Mouse (Mus musculus): ENCODE data around the gene Slc6a20b.
"Not testable (repeated sequence)": the region's sequence is repeated elsewhere in the genome, so short reads cannot be mapped to it uniquely, and the experiment has no call there.

Slc6a20b gene

GRCm38 (mm10) chr9:123632281-123632680 is at the start of gene Slc6a20b:
Gene Slc6a20b, minus strand, starts transcription at chr9:123632565.
- no peak for DNase-seq (ENCODE audit: low spot score in 2 of 2)

- DNase-seq (ENCODE audit: low spot score in 2 of 2) = no peak
These were observed 46.8 kb upstream of the Slc6a20b start for GRCm38 (mm10) chr9:123679198-123679597.

DNA sequence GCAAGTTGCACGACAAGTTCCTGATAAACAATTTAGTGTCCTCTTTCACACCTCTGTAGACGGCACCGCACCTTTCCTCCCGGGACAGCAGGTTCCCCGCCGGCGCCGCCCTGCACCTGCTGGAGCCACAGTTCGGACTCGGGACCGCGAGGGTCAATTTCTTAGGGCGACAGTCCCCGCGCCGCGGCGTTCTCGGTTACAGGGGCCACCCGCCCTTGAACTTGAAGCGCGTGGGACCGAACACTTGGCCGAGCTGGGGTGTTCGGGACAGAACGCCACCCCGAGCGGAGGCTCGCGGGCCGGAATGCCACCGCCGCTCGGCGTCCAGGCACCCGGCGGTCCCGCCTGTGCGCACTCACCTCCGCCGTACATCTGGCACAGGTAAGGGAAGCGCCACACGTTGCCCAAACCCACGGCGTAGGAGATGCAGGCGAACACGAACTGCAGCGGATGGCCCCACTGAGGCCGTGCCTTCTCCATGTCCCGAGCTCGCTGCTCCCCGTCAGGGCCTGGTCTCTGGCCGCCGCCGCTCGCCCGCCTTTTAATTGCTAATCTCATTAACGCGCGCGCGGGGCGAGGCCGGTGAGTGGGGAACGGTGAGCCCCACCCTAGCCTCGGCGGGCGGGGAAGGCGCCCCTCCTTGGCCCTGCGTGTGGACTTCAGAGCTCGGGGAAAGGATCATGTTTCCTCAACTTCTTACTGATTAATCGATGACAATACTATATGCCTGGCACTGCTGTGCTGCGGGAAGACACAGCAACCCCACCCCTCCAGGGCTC is 46.2 kb upstream of the Slc6a20b start, which contains the start of the genes Ccr9 and Slc6a20a:
Gene Ccr9, plus strand, starts transcription at position 113 of the 779 bp plus-strand sequence.
Gene Slc6a20a, minus strand, starts transcription at position 559 of the 779 bp plus-strand sequence.
- no peak for DNase-seq (ENCODE audit: low spot score in 2 of 2)

- peak in 1 of 2 experiments; percentile 22 for DNase-seq (ENCODE audit: low spot score in 2 of 2)
These were observed 33.3 kb upstream of the Slc6a20b start for GRCm38 (mm10) chr9:123665645-123666044.

- DNase-seq (ENCODE audit: low spot score in 2 of 2) = not testable (repeated sequence)
These were observed 27.8 kb upstream of the Slc6a20b start for GRCm38 (mm10) chr9:123659986-123660676.

DNA sequence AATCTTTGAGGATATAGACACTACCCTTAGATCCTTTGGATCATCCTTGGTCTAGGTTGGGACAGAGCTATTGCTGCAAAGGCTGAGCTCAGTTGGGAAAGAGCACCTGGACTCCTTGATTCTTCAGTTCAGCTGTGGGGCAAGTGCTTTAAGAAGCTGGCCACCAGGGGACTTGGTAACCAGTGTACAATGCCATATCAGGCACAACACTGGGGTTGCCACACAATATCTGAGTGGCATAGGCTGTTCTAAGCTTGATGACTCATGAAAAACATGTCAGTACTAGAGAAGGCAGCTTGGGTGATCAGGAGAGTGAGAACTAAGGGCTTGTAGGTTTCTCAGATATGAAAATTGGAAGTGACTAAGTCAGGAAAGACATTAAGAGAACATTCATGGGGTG is 26.6 kb upstream of the Slc6a20b start:
- no peak for DNase-seq (ENCODE audit: low spot score in 2 of 2)

DNA sequence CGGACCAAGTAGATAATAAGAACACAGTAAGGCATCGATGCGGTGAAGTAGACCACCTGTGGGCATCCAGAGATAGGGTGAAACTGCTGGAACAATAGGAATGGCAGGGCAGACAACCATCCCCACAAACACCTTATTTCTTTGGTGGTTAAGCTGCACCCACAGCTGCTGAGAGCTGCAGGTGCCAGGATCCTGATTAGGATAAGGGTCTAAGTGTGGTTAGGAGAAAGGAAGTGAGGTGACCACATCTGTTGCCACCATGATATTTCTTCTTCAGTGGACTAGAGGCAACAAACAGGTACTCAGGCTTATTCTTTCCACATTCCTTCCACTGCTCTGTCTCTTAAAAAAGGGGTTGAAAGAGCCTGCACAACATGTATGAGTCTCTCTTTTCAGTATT is 25.1 kb upstream of the Slc6a20b start:
- DNase-seq (ENCODE audit: low spot score in 2 of 2) = no peak

DNA sequence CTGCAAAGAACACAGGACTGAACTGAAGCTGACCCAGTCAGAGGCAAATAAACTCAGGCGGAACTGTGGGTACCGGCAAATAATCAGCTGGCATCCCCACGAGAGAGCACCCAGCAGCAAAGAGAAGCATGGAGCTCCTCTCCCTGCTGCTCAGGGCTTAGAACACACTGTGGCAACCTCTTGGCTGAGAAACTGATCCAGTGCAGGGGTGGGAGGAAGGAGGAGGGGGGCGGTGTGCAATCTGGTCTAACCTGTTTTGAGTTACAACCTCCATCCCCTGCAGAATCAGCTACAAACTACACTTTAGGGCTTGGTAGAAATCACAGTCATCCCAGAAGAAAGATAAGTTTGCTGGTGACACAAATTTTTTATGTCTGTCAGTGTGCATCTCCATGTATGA is 19.0 kb upstream of the Slc6a20b start:
- DNase-seq (ENCODE audit: low spot score in 2 of 2) = no peak

DNA sequence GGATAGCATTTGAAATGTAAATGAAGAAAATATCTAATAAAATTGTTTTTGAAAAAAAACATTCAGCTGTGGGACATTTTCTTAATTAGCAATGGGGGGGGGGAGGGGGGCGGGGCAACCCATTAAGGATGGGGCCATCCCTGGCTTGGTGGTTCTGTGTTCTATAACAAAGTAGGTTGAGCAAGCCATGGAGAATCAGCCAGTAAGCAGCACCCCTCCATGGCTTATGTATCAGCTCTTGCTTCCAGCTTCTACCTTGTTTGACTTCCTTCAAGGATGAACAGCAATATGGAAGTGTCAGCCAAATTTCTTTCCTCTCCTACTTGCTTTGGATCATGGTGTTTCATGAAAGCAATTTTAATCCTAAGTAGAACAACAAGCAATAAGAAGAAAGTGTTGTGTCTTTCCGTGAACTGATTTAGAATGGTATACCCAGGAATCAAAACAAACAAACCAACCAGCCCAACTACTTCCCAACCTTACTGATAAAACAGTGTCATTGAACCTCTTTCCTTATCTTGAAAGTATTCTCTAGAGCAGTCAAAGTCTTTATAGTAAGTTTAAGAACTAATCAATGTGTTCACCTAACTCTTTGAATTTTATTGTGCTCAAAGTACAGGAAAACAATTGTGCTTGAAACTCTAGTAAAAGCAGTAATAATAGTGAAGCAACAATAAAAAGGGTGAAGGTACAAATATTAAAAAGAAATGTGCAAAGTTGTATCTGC is 17.6 kb upstream of the Slc6a20b start:
- no peak for DNase-seq (ENCODE audit: low spot score in 2 of 2)

- DNase-seq (ENCODE audit: low spot score in 2 of 2) = no peak
These were observed 7.7 kb upstream of the Slc6a20b start for GRCm38 (mm10) chr9:123640106-123640505.

DNA sequence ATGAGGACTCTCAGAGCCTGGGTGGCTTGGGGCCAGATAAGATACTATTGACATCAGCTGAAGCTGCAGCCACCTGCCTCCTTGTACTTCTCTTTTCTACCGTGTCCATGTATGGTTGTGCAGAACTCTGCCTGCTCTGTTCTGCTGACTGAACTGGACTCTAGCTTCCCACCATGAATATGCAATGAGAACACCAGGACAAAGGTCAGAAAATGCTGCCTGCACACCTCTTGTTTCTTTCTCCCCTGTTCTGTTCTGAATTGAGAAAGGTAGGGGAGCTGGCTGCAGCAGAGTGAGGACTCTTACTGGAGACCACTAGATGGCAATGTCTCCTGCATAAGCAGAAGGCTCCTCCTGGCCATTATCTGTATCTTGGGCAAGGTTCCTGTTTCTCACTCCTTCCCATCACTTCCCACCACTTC is 6.3 kb upstream of the Slc6a20b start:
- peak in 1 of 2 experiments; percentile 8 for DNase-seq (ENCODE audit: low spot score in 2 of 2)

DNA sequence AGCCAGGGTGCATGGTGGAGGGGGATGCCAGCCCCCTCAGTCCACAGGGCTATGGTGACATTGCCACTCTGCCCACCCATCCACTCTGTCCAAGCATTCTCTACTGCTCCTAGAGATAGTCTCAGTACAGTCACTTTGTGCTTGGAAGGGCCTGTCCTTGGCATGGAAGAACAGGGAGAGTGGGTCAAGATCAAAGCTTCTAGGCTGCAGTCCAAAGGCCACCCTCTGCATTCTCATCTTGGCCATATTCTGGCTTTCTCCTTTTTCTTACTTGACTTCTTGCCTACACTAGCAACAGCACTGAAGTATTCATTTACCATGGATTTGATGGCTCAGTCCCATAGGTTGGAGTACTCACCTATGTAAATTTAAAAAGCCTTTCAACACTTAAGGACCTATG is 5.9 kb upstream of the Slc6a20b start:
- no peak for DNase-seq (ENCODE audit: low spot score in 2 of 2)

GRCm38 (mm10) chr9:123636771-123637170 is 4.4 kb upstream of the Slc6a20b start:
- no peak for DNase-seq (ENCODE audit: low spot score in 2 of 2)

- DNase-seq (ENCODE audit: low spot score in 2 of 2) = no peak
These were observed 628 bp upstream of the Slc6a20b start for GRCm38 (mm10) chr9:123632993-123633392.

DNA sequence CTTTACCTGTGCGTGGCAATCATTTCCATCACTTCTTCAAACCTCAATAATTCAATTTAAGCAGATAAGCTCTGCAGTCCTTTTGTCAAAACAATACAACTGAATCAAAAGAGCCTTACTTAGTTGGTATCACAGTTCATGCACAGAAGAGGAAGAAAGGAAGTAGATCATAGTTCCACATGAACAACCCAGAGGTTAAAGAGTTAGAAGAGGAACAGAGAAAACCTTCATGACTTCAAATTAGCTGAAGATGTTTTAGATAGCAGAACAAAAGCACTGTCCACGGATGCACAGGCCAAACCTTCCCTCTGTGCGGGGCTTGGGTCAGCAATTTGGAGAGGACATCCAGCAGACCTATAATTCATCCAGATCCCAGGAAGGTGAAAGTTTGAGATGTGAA is 699 bp downstream of the Slc6a20b start:
- DNase-seq (ENCODE audit: low spot score in 2 of 2) = no peak

GRCm38 (mm10) chr9:123625821-123626220 is 6.5 kb downstream of the Slc6a20b start:
- no peak for DNase-seq (ENCODE audit: low spot score in 2 of 2)

DNA sequence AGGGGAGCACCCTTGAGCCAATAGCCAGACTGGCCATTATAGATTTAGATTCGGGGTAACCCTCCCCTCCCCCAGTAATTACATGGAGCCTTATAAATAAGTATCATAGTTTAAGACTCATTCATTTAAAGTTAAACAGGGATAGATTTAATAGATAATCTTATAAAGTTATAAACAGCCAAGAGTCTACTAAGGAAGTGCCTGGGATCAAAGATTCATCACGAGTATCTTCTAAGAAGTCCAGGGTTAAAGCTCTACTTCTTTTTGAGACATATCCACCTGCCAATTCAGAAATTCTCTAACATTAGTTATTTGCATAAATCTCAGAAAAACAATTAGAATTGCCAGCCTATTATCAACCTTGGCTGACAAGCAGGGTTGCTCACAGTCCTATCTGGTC is 7.6 kb downstream of the Slc6a20b start:
- DNase-seq (ENCODE audit: low spot score in 2 of 2) = no peak

DNA sequence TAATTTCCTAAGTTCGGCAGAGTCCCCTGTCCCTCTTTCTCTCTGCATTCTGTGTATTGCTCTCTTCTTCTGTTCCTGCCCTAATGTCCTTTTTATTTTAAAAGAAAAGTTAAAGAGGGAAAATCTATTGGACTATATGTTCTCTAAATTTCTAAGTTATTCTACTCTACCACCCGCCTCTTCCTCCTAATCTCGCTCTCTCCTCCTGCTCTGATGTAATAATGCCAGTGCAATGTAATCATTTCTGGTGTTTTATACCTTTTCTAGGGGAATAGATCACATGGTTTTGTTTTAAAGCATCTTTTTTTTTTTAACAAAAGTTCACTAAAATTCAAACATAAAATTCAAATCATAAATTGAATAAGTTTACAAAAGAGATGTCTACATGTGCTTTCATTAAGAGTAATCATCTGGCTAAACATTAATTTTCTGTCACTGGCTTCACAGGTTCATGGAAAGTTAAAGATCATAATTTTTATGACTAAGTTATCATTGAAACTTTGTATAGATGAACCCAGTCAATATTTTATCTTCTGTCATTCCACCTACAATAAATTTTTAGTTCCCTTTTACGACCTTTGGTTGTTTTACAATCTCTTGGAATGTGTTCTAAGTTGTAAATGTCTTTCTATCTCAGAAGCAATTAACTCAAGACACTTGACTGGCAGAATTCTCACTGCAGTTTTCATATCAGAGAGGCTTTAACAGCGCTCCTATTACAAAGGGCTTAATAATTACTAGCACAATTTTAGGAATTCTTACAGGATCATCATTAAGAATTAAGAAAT is 11.9 kb downstream of the Slc6a20b start:
- DNase-seq (ENCODE audit: low spot score in 2 of 2) = no peak

DNA sequence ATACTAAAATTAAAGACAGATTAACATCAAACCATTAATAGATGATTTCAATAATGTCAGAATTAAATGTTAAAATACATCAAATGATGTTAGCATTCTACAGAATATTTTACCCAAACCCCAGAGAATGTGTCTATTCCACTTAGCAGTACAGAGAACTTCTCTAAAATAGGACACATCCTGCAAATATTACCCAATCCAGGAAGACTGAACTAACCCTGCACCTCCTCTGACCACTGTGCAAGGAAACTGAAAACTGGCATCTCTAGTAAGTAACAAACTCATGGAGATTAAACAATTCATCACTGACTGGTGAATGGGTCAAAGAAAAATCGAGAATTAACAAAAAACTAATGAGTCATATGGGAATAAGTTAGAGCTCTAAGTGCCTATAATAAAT is 30.8 kb downstream of the Slc6a20b start:
- no peak for DNase-seq (ENCODE audit: low spot score in 2 of 2)

DNA sequence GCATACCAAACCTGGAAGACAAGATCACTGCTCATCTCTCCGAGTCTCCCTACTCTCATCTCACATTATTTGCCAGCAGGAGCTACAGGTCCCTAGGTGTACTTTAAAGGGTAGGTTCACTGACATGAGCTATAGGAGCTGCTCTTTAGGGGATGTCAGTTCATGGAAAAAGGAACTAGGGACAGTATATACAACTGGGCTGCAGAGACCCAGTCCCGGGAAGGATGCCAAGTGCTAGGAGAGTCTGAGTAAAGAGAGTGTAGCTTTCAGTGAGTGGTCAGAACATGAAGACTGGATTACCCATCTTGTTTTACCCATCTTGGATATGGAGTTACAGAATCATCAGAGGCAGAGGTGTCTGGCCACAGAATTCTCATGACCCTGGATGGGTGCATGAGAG is 35.0 kb downstream of the Slc6a20b start:
- DNase-seq (ENCODE audit: low spot score in 2 of 2) = no peak

DNA sequence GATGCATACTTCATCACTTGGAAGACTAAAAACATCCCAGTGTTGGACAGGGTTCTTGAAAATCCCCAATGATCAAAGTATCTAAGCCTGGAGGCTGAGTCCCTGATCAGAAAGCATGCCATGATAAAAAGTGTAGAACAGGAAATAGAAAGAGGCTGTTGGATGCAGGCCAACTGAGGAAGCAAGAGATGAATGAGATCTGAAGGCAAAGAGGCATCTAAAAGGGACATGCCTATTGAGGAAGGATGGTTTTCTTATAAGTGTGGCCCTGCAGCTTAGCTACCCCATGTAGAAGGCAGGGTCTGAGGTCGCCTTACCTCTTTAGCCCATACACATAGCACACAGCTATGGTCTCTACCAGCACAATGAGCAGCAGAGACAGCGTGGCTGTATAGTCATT is 35.5 kb downstream of the Slc6a20b start:
- no peak for DNase-seq (ENCODE audit: low spot score in 2 of 2)

- no peak for DNase-seq (ENCODE audit: low spot score in 2 of 2)
These were observed 37.2 kb downstream of the Slc6a20b start for GRCm38 (mm10) chr9:123595194-123595593.

Measured in frontal cortex, postnatal 25 days (tissue).